Mouse (Mus musculus): ENCODE results near the gene C2. TPM values are rescaled to one million over a fixed set of nuclear protein-coding genes. Genes with fewer than 3 reads are reported as not detected.

The C2 gene
- total and polyA plus RNA-seq, 2 experiments from 2014 or later, result 2.9 to 4.5 TPM

DNA sequence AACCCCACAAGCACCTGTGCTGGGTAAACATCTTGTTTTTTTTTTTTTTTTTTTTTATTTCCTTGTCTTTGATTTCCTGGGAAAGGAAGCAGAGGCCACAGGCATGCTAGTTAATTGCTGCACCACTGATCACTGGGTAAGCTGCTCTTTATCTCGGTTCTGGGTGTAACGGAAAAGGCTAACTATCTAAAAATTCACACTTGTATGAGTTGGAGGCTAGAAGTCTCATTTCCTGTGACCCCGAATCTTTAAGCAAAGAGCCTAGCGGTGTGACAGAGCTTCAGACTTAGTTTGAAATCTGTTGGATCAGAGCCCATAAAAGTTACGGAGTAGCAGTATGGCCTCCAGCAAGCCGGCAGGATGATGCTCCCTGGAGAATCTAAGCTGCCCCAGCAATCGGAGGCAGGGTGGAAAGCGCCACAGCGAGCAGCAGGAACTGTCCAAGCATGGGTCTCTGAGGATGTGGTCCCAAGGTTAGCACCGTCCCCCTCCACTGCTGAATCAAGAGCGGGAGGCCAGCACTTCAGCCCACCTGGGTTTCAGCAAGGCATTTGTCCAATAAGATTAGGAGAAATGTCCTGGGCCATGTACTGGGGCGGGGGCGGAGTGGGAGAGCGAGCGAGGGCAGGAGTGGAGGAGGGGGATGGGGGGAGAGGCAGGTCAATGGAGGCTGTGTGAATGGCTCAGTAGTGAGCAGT, 43.4 kb upstream of the C2 start:
- Histone ChIP-seq H3K27ac (ENCODE audit: low read depth) (peak overlapping the region; percentile 67), H3K4me1 (ENCODE audit: control insufficient read depth, insufficient read depth) (0 out of 2 replicates have a peak, but pooled peaks cover 6% of the 10 kb centered on the region), H3K9ac (replicated peaks; ENCODE audit: low read depth, low read length) (peak overlapping the region; percentile 57), H3K4me2 (ENCODE audit: low read depth, low read length) (peak overlapping the region; percentile 66), H3K4me3 (ENCODE audit: low read depth, low read length) (peak overlapping the region; percentile 41), H3K27me3 (ENCODE audit: control insufficient read depth, insufficient read depth, low read length) (no peaks in the 10 kb centered on the region), H3K36me3 (replicated peaks; ENCODE audit: control insufficient read depth, insufficient read depth, low read length) (no peaks in the 10 kb centered on the region), H3K9me3 (replicated peaks; ENCODE audit: control insufficient read depth, low read length) (no peaks in the 10 kb centered on the region)
- ATAC-seq (ENCODE audit: insufficient read depth, low read depth) (peak; percentile 47; the same call in 1 of the 2 replicates), DNase-seq (ENCODE audit: low spot score) (peak; percentile 41)
- 10% methylated on average over 15 of the region's 15 CpGs for WGBS
- TF ChIP-seq EP300 (IDR thresholded peaks at IDR 0.05; ENCODE audit: low read depth) (no peak), CTCF (IDR thresholded peaks at IDR 0.05; ENCODE audit: low read depth) (no peak)

DNA sequence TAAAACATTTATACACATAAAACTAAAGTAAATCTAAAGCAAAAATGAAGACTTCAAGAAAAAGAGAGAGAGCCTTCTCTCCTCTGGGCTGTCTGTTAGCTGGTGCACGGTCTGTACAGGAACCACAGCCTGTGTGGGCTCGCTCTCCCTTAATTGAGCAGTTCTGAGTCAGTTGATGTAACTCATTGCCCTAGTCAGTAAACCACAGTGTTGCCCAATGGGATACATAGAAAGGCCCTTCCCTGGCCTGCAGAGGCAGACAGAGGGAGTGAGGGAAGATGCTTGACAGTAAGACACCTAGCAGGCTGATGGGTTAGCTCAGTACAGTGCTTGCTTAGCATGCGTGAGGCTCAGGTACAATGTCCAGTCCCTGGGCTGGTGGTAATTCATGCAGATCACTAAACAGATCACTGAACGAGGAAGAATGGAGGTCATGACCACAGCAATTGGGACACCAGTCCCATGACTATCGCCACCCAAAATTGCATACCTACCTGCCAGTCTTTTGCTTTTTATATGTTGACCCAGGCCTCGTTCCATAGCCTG, 40.0 kb upstream of the C2 start:
- Histone ChIP-seq H3K4me2 (ENCODE audit: low read depth, low read length) (no peak overlapping the region), H3K9ac (replicated peaks; ENCODE audit: low read depth, low read length) (no peak overlapping the region), H3K4me1 (ENCODE audit: control insufficient read depth, insufficient read depth) (0 out of 2 replicates have a peak, but pooled peaks cover 6% of the 10 kb centered on the region), H3K27ac (ENCODE audit: low read depth) (no peak overlapping the region), H3K9me3 (replicated peaks; ENCODE audit: control insufficient read depth, low read length) (no peaks in the 10 kb centered on the region), H3K27me3 (ENCODE audit: control insufficient read depth, insufficient read depth, low read length) (no peaks in the 10 kb centered on the region), H3K4me3 (ENCODE audit: low read depth, low read length) (no peak overlapping the region), H3K36me3 (replicated peaks; ENCODE audit: control insufficient read depth, insufficient read depth, low read length) (peaks cover 8% of the 10 kb centered on the region; the same call in 1 of the 2 replicates)
- TF ChIP-seq CTCF (IDR thresholded peaks at IDR 0.05; ENCODE audit: low read depth) (no peak), EP300 (IDR thresholded peaks at IDR 0.05; ENCODE audit: low read depth) (no peak)
- no peak for DNase-seq (ENCODE audit: low spot score)
- no peak for ATAC-seq (ENCODE audit: insufficient read depth, low read depth)
- WGBS, result 80% methylated on average over 6 of the region's 6 CpGs

DNA sequence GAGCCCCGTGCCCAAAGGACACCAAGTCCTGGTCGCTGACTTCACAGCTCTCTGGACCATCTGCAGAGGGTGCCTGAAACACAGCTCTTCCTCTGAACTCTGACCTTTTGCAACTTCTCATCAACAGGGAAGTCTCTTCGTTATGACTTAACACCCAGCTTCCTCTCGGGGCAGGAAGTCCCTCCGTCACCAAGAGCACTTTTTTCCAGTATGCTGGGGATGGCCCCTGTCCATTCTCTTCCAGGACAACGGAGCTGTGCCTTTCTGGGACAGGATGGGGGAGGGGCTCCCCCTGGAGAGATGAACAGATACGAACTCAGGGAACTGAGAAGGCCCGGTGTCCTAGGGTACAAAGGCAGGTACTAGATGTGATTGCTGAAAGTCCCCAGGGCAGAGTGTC, 36.8 kb upstream of the C2 start:
- no peak for TF ChIP-seq CTCF (IDR thresholded peaks at IDR 0.05; ENCODE audit: low read depth)
- TF ChIP-seq EP300 (IDR thresholded peaks at IDR 0.05; ENCODE audit: low read depth), result no peak
- ATAC-seq (ENCODE audit: insufficient read depth, low read depth) (no peak), DNase-seq (ENCODE audit: low spot score) (no peak)
- H3K27me3 ChIP-seq (ENCODE audit: control insufficient read depth, insufficient read depth, low read length), result no peaks in the 10 kb centered on the region
- no peak overlapping the region for H3K4me3 ChIP-seq (ENCODE audit: low read depth, low read length)
- peak overlapping the region; percentile 22; the same call in 1 of the 2 replicates for H3K4me2 ChIP-seq (ENCODE audit: low read depth, low read length)
- H3K9ac ChIP-seq (replicated peaks; ENCODE audit: low read depth, low read length), result no peak overlapping the region
- H3K36me3 ChIP-seq (replicated peaks; ENCODE audit: control insufficient read depth, insufficient read depth, low read length), result peaks cover 8% of the 10 kb centered on the region; the same call in 1 of the 2 replicates
- no peaks in the 10 kb centered on the region for H3K9me3 ChIP-seq (replicated peaks; ENCODE audit: control insufficient read depth, low read length)
- WGBS, result 51% methylated on average over 8 of the region's 8 CpGs
- H3K4me1 ChIP-seq (ENCODE audit: control insufficient read depth, insufficient read depth), result peaks cover 10% of the 10 kb centered on the region; the same call in 1 of the 2 replicates
- H3K27ac ChIP-seq (ENCODE audit: low read depth), result peak overlapping the region; percentile 67

DNA sequence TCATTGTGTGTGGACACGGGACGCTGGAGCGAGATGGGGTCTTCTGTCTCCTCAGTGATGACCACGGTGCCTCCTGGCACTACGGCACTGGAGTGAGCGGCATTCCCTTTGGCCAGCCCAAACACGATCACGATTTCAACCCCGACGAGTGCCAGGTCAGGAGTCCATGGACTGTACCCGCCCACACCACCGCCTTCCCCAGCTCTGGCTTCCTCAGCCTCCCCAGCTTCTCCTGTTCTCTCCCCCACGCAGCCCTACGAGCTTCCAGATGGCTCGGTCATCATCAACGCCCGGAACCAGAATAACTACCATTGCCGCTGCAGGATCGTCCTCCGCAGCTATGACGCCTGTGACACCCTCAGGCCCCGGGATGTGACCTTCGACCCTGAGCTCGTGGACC, 36.0 kb upstream of the C2 start:
- DNase-seq (ENCODE audit: low spot score), result no peak
- no peak for ATAC-seq (ENCODE audit: insufficient read depth, low read depth)
- 64% methylated on average over 24 of the region's 24 CpGs for WGBS
- Histone ChIP-seq H3K36me3 (replicated peaks; ENCODE audit: control insufficient read depth, insufficient read depth, low read length) (peaks cover 8% of the 10 kb centered on the region; the same call in 1 of the 2 replicates), H3K27ac (ENCODE audit: low read depth) (peak overlapping the region; percentile 67), H3K4me1 (ENCODE audit: control insufficient read depth, insufficient read depth) (peaks cover 10% of the 10 kb centered on the region; the same call in 1 of the 2 replicates), H3K9ac (replicated peaks; ENCODE audit: low read depth, low read length) (no peak overlapping the region), H3K27me3 (ENCODE audit: control insufficient read depth, insufficient read depth, low read length) (no peaks in the 10 kb centered on the region), H3K4me3 (ENCODE audit: low read depth, low read length) (no peak overlapping the region), H3K9me3 (replicated peaks; ENCODE audit: control insufficient read depth, low read length) (no peaks in the 10 kb centered on the region), H3K4me2 (ENCODE audit: low read depth, low read length) (peak overlapping the region; percentile 22; the same call in 1 of the 2 replicates)
- TF ChIP-seq EP300 (IDR thresholded peaks at IDR 0.05; ENCODE audit: low read depth) (no peak), CTCF (IDR thresholded peaks at IDR 0.05; ENCODE audit: low read depth) (no peak)

DNA sequence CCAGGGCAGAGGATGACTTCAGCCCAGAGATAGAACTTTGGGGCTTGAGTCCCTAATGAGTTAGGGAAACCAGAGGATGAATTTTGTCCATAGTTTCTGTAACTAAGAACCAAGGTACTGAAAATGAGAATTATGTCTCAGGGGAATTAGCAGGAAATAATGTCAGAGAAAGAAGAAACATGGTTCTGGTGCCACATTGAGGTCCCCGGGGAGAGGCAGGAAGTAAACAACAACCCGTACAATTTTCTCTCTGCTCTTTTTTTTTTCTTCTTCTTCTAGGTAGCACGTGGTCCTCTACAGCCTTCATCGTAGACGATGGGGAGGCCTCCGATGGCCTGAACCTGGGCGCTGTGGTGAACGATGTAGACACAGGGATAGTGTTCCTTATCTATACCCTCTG, 34.2 kb upstream of the C2 start:
- peak overlapping the region; percentile 92 for H3K4me2 ChIP-seq (ENCODE audit: low read depth, low read length)
- ATAC-seq (ENCODE audit: insufficient read depth, low read depth) (no peak), DNase-seq (ENCODE audit: low spot score) (no peak)
- peaks cover 10% of the 10 kb centered on the region; the same call in 1 of the 2 replicates for H3K4me1 ChIP-seq (ENCODE audit: control insufficient read depth, insufficient read depth)
- no peak overlapping the region for H3K27ac ChIP-seq (ENCODE audit: low read depth)
- H3K4me3 ChIP-seq (ENCODE audit: low read depth, low read length), result peak overlapping the region; percentile 64
- TF ChIP-seq EP300 (IDR thresholded peaks at IDR 0.05; ENCODE audit: low read depth), result no peak
- TF ChIP-seq CTCF (IDR thresholded peaks at IDR 0.05; ENCODE audit: low read depth), result no peak
- H3K27me3 ChIP-seq (ENCODE audit: control insufficient read depth, insufficient read depth, low read length), result no peaks in the 10 kb centered on the region
- H3K36me3 ChIP-seq (replicated peaks; ENCODE audit: control insufficient read depth, insufficient read depth, low read length), result peaks cover 8% of the 10 kb centered on the region; the same call in 1 of the 2 replicates
- no peaks in the 10 kb centered on the region for H3K9me3 ChIP-seq (replicated peaks; ENCODE audit: control insufficient read depth, low read length)
- 65% methylated on average over 8 of the region's 8 CpGs for WGBS
- H3K9ac ChIP-seq (replicated peaks; ENCODE audit: low read depth, low read length), result peak overlapping the region; percentile 69; the same call in 1 of the 2 replicates

Measured in heart, postnatal 0 days (tissue).